Mouse (Mus musculus): ENCODE measurements around the gene Sgip1. TPM values are rescaled to one million over a fixed set of nuclear protein-coding genes. Genes with fewer than 3 reads are reported as not detected.

Sgip1 gene
- polyA plus RNA-seq, 1 experiment from 2014 or later = 42.4 TPM

DNA sequence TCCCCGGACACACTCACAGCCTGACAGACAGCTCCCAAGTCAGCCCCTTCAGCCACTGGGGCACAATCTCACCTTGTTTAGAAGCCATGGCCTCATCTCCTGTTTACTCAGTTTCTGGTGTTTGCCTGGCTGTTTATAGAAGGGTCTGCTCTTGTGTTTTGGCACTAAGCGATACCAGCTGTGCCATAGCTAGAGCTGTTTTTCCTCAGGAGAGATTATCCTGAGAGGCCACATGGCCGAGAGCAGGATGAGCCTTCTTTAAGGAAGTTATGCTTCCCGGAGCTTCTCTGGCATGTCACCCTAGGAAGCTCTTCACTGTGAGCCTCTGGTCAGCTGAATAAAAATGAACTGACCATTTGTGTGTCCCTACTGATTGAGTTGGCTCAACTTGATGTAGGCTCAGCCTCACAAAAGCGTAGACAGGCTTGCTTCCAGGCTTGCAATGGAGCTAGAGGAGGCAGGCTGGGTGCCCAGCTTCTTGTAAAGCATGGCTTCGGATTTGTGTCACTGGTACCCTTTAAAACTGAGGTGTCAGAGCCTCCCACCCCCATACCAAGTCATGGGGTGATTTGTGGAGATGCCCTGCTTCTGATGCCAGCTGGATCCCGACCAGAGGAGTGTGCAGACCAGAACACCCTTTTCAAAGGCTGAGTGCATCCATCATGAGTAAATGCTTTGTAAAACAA lies 42.1 kb downstream of the Sgip1 start:
- Histone ChIP-seq H3K9ac (no peak overlapping the region), H3K4me3 (no peak overlapping the region), H3K27me3 (no peaks in the 10 kb centered on the region), H3K4me1 (peaks cover 4% of the 10 kb centered on the region; the same call in 1 of the 2 replicates), H3K4me2 (replicated peaks) (no peak overlapping the region), H3K36me3 (0 out of 2 replicates have a peak, but pooled peaks cover 2% of the 10 kb centered on the region), H3K27ac (no peak overlapping the region), H3K9me3 (replicated peaks) (no peaks in the 10 kb centered on the region)
- 80% methylated on average over 7 of the region's 7 CpGs for WGBS
- no peak for ATAC-seq (ENCODE audit: low FRiP score)

DNA sequence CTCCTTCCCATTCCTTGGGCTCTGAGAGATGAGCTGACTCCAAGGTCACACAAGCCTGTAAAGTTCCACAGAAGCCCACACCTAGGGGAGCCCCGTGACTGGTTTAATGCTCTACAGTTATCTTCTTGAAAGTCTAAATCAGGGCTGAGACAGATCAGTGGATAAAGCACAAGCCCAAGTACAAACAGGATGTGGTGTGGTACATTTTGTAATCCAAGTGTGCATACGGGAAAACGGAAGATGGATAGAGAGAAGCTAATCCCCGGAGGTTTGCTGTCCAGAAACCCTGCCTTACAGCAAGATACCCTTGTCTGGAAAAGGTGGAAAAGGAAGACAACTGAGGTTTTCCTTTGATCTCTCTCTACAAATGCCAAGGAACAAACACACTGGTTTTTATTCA lies 44.1 kb downstream of the Sgip1 start:
- H3K9ac ChIP-seq = no peak overlapping the region
- H3K4me2 ChIP-seq (replicated peaks) = no peak overlapping the region
- no peak overlapping the region for H3K27ac ChIP-seq
- H3K9me3 ChIP-seq (replicated peaks) = no peaks in the 10 kb centered on the region
- H3K4me1 ChIP-seq = peaks cover 4% of the 10 kb centered on the region; the same call in 1 of the 2 replicates
- no peaks in the 10 kb centered on the region for H3K27me3 ChIP-seq
- H3K36me3 ChIP-seq = 0 out of 2 replicates have a peak, but pooled peaks cover 2% of the 10 kb centered on the region
- no peak overlapping the region for H3K4me3 ChIP-seq
- 89% methylated on average over 4 of the region's 4 CpGs for WGBS
- ATAC-seq (ENCODE audit: low FRiP score) = no peak

DNA sequence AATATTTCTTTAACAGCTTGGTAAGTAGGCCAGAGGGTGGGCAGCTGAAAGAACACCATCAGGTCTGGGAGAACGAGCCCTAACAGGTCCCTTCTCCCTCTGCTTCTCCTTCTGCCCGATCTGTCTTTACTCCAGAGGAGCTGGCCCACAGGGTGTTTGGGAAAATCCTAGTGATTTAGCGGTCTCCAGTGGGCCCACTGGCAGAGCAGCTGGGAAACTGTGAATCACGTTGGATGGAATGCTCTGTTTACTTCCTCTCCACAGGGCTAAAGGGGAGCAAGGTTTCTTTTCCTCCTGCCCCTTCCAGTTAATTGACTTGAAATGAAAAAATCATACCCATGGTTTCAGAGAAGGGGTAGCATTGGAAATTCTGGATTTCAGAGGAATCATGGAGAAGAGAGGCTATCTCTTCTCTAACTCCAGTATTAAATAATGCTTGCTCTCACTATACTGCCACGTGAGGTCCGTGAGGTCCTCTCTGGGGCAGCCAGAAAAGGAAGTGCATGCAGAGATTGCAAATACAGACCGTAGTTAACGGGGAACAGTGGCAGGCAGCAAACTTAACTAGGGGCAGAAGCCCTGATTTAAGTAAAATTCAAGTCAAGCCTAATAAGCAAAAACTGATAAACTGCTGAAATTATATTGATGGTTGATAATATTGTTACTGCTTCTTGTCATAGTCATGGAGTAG lies 51.1 kb downstream of the Sgip1 start:
- ATAC-seq (ENCODE audit: low FRiP score) = no peak
- H3K27ac ChIP-seq = no peak overlapping the region

DNA sequence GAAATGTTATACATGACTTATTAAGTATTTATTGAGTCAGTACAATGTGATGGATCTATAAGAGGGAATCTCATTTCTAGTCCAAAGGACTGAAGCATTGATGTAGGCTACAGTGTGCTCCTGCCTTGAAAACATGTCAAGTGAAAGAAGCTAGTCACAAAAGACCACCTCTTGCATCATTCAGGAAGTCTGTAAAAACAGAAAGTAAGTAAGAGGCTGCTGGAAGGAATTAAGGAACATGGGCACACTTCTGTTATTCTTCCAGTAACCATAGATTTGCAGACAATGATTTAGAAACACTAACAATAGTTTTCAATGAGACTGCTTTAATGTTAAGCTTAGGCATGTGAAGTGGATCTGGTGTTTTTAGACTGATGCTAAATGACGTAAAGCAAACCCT lies 60.4 kb downstream of the Sgip1 start:
- Histone ChIP-seq H3K36me3 (no peaks in the 10 kb centered on the region), H3K27ac (no peak overlapping the region), H3K4me3 (no peak overlapping the region), H3K4me2 (replicated peaks) (no peak overlapping the region), H3K4me1 (peaks cover 5% of the 10 kb centered on the region), H3K27me3 (no peaks in the 10 kb centered on the region), H3K9me3 (replicated peaks) (no peaks in the 10 kb centered on the region), H3K9ac (no peak overlapping the region)
- 92% methylated on average over 1 of the region's 1 CpGs for WGBS
- no peak for ATAC-seq (ENCODE audit: low FRiP score)

More for the DNA sequence above, 51.1 kb downstream of the Sgip1 start:
- WGBS = 73% methylated on average over 8 of the region's 8 CpGs
- H3K27me3 ChIP-seq = no peaks in the 10 kb centered on the region
- 0 out of 2 replicates have a peak, but pooled peaks cover 6% of the 10 kb centered on the region for H3K4me1 ChIP-seq
- H3K9me3 ChIP-seq (replicated peaks) = no peaks in the 10 kb centered on the region
- H3K4me2 ChIP-seq (replicated peaks) = no peak overlapping the region
- 0 out of 2 replicates have a peak, but pooled peaks cover 2% of the 10 kb centered on the region for H3K36me3 ChIP-seq
- H3K4me3 ChIP-seq = no peak overlapping the region
- no peak overlapping the region for H3K9ac ChIP-seq

DNA sequence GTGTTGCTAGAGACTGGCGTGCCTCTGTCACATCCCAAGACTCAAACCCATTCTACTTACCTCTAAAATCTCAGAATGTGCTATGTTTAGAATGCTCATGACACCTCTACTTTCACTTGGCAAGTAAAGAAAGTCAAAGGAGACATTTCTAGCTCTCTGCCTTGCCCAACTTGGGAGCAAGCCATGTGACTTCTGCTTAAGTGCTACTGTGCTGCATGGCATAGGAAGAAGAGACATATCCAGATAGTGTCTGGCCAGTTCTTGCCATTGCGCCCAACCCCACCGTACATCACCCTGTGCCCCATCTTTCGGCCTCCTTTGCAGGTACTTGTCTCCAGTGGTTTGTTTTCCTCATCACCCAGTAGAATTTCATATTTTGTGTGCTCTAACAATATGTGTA lies 60.8 kb downstream of the Sgip1 start:
- ATAC-seq (ENCODE audit: low FRiP score) = no peak
- H3K4me1 ChIP-seq = peaks cover 5% of the 10 kb centered on the region
- no peaks in the 10 kb centered on the region for H3K9me3 ChIP-seq (replicated peaks)
- no peak overlapping the region for H3K4me3 ChIP-seq
- H3K36me3 ChIP-seq = no peaks in the 10 kb centered on the region
- H3K4me2 ChIP-seq (replicated peaks) = no peak overlapping the region
- H3K27me3 ChIP-seq = no peaks in the 10 kb centered on the region
- no peak overlapping the region for H3K9ac ChIP-seq
- no peak overlapping the region for H3K27ac ChIP-seq
- WGBS = 96% methylated on average over 4 of the region's 4 CpGs

DNA sequence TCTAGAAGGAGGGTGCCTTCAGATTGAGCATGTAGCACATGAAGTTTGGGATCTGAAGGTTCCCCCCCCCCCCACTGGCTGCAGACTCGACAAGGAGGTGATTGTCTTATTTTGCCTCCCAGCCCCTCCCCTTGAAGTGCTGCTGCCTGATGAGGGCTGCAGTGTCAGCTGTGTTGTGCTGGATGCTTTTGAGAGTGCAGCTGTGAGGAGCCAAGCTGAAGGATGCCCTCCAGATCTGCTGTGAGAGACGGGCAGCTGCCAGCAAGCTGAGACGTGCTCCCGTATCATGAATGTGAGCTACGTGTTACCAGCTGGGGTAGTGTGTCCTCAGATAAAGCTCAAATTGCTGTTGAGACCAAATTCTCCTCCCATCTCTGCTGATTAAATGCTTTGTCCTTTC lies 63.5 kb downstream of the Sgip1 start:
- 49% methylated on average over 5 of the region's 5 CpGs for WGBS
- no peak overlapping the region for H3K27ac ChIP-seq
- no peak overlapping the region for H3K9ac ChIP-seq
- peaks cover 5% of the 10 kb centered on the region for H3K4me1 ChIP-seq
- H3K4me3 ChIP-seq = no peak overlapping the region
- no peaks in the 10 kb centered on the region for H3K9me3 ChIP-seq (replicated peaks)
- H3K4me2 ChIP-seq (replicated peaks) = no peak overlapping the region
- no peak for ATAC-seq (ENCODE audit: low FRiP score)
- no peaks in the 10 kb centered on the region for H3K36me3 ChIP-seq
- no peaks in the 10 kb centered on the region for H3K27me3 ChIP-seq

DNA sequence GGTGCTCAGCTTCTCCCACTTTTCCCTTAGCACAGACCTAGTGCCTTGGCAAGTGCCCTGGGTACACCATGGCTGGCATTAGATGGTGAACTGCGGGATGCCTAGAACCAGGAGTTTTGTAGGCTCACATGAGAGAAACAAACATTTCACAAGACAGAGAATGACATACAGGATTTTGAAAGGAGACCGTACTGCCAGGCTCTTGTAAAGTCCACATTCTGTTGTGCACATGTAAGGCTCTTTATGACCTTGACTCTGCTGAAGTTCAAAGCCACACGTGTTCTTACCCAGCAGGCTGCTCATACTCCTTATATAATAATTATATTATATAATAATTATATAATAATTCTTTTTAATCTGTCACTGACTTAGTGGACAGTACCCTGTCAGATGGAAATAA lies 65.9 kb downstream of the Sgip1 start:
- 93% methylated on average over 3 of the region's 3 CpGs for WGBS
- Histone ChIP-seq H3K27me3 (no peaks in the 10 kb centered on the region), H3K4me3 (no peak overlapping the region), H3K4me1 (peaks cover 5% of the 10 kb centered on the region), H3K36me3 (no peaks in the 10 kb centered on the region), H3K9ac (no peak overlapping the region), H3K9me3 (replicated peaks) (no peaks in the 10 kb centered on the region), H3K27ac (no peak overlapping the region), H3K4me2 (replicated peaks) (no peak overlapping the region)
- no peak for ATAC-seq (ENCODE audit: low FRiP score)

DNA sequence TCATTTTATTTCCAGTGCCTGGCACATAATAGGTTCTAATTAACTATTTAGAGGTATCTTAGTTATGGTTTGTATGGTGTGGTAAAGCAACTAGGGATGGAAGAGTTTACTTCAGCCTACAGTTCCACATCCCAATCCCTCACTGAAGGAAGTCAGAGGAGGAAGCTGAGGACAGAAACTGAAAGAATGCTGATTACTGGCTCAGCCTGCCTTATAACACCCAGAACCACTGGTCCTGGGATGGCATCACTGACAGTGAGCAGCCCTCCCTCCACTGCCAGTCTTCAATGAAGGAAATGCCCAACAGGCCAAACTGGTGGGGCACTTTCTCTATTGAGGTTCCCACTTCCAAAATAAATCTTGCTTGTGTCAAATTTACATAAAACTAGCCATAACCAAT lies 67.2 kb downstream of the Sgip1 start:
- H3K4me2 ChIP-seq (replicated peaks) = no peak overlapping the region
- no peak overlapping the region for H3K9ac ChIP-seq
- H3K4me1 ChIP-seq = peaks cover 5% of the 10 kb centered on the region
- no peak overlapping the region for H3K4me3 ChIP-seq
- ATAC-seq (ENCODE audit: low FRiP score) = no peak
- H3K27me3 ChIP-seq = no peaks in the 10 kb centered on the region
- no peak overlapping the region for H3K27ac ChIP-seq
- no peaks in the 10 kb centered on the region for H3K9me3 ChIP-seq (replicated peaks)
- no peaks in the 10 kb centered on the region for H3K36me3 ChIP-seq

DNA sequence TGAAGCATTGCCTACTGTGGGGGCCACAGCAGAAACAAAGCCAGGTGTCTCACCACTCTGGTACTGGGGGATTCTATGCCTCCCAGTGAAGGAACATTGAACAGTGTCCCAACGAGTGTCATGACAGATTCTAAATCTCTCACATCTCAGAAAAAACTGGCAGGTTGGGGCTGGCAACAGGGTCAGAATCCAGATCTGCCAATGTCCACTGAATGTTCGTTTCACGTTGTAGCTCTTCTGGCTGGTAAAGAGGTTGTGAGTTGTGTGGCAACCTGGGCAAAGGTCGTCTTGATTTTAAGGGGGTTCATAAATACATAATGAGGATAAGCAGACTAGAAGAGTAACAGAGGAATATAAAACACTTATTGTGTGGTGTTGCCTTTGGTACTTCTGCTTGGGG lies 68.2 kb downstream of the Sgip1 start:
- H3K27ac ChIP-seq = no peak overlapping the region

DNA sequence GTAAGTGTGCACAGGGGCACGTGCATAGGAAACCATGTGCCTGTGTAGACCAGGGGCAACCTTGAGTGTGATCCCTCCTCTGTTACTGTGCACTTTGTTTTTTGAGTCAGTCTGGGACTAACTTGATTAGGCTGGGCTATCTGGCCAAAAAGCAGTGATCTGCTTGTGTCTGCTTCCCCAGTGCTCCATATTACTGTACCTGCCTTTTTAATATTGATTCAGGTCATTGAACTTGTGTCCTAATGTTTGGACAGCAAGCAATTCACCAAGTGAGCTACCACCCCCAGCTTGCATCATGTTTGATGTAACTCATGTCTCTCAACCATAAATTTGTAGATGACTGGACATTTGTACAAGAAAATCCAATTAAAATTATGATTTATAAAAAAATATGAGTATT lies 69.2 kb downstream of the Sgip1 start:
- no peaks in the 10 kb centered on the region for H3K27me3 ChIP-seq
- no peak overlapping the region for H3K4me3 ChIP-seq
- WGBS = 91% methylated on average over 1 of the region's 1 CpGs
- ATAC-seq (ENCODE audit: low FRiP score) = no peak
- no peaks in the 10 kb centered on the region for H3K4me1 ChIP-seq
- no peak overlapping the region for H3K4me2 ChIP-seq (replicated peaks)
- no peak overlapping the region for H3K27ac ChIP-seq
- H3K9me3 ChIP-seq (replicated peaks) = no peaks in the 10 kb centered on the region
- H3K9ac ChIP-seq = no peak overlapping the region
- no peaks in the 10 kb centered on the region for H3K36me3 ChIP-seq

More for the DNA sequence above, 68.2 kb downstream of the Sgip1 start:
- Histone ChIP-seq H3K9ac (no peak overlapping the region), H3K4me3 (no peak overlapping the region), H3K27me3 (no peaks in the 10 kb centered on the region), H3K36me3 (no peaks in the 10 kb centered on the region), H3K4me1 (peaks cover 5% of the 10 kb centered on the region), H3K9me3 (replicated peaks) (no peaks in the 10 kb centered on the region), H3K4me2 (replicated peaks) (no peak overlapping the region)
- ATAC-seq (ENCODE audit: low FRiP score) = no peak
- WGBS = 78% methylated on average over 4 of the region's 4 CpGs

DNA sequence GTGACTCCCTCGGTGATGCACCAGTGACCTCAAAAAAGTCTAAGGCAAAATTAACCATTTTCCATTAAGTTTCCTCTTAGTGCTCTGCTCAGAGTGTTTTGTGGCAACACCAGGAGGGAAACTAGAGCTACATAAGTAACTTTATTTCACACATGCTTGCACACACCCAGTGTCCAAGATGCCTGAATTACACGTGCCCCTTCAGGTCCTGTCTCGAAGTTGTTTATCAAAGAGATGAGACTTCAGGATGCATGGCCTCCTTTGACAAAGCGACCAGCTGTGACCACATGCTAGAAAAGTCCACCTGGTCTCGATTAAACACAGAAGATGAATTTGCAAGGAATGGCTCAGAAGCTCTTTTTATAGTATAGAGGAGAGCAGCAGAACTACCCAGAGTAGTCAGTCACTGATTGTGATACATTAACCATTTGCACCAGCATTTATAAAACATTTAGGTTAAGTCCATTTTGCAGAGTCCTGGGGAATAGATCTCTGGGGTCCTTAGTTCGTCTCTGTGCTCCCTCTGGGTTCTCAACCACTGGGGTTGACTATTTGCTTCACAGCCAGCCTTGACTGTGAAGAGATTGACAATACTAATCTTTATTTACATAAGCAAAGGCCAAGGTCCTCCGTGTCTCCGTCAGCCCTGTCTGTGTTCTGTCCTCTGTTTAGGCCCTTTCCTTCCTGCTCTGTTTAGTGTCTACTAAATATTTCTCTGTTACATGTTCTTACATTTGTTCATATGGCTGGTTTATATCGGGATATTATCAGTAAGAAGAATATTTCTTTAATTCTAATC lies 70.1 kb downstream of the Sgip1 start:
- no peak overlapping the region for H3K9ac ChIP-seq
- WGBS = 50% methylated on average over 9 of the region's 9 CpGs
- no peak overlapping the region for H3K4me3 ChIP-seq
- H3K4me1 ChIP-seq = peaks cover 2% of the 10 kb centered on the region; the same call in 1 of the 2 replicates
- no peak for ATAC-seq (ENCODE audit: low FRiP score)
- no peak overlapping the region for H3K4me2 ChIP-seq (replicated peaks)
- H3K36me3 ChIP-seq = no peaks in the 10 kb centered on the region
- H3K9me3 ChIP-seq (replicated peaks) = no peaks in the 10 kb centered on the region
- H3K27ac ChIP-seq = no peak overlapping the region
- no peaks in the 10 kb centered on the region for H3K27me3 ChIP-seq

DNA sequence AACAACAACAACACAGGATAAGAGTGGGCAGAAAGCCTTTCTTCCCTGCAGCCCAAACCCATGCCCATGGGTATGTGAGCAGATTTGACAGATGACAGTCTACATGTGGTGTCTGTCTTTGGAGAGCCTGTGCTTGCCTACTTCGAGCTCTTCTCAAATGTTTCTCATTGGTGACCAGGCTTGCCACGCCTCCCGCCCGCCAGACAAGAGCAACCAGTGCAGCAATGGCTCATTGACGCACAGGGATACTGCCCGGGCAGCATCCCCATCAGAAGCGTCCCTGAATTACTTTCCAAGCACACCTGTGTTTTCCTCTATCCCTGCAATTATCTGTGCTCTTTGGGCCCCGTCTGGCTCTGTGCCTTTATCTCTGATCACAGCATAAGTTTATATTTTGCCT lies 72.2 kb downstream of the Sgip1 start:
- H3K4me2 ChIP-seq (replicated peaks) = no peak overlapping the region
- H3K27ac ChIP-seq = no peak overlapping the region
- no peak overlapping the region for H3K4me3 ChIP-seq
- H3K9ac ChIP-seq = no peak overlapping the region
- no peaks in the 10 kb centered on the region for H3K9me3 ChIP-seq (replicated peaks)
- no peaks in the 10 kb centered on the region for H3K27me3 ChIP-seq
- H3K4me1 ChIP-seq = peaks cover 2% of the 10 kb centered on the region; the same call in 1 of the 2 replicates
- no peaks in the 10 kb centered on the region for H3K36me3 ChIP-seq
- no peak for ATAC-seq (ENCODE audit: low FRiP score)
- WGBS = 89% methylated on average over 8 of the region's 8 CpGs
